Mouse (Mus musculus): ENCODE data around the gene Hbq1b.
"Not testable (repeated sequence)": the region's sequence is repeated elsewhere in the genome, so short reads cannot be mapped to it uniquely, and the experiment has no call there.

The Hbq1b gene

DNA sequence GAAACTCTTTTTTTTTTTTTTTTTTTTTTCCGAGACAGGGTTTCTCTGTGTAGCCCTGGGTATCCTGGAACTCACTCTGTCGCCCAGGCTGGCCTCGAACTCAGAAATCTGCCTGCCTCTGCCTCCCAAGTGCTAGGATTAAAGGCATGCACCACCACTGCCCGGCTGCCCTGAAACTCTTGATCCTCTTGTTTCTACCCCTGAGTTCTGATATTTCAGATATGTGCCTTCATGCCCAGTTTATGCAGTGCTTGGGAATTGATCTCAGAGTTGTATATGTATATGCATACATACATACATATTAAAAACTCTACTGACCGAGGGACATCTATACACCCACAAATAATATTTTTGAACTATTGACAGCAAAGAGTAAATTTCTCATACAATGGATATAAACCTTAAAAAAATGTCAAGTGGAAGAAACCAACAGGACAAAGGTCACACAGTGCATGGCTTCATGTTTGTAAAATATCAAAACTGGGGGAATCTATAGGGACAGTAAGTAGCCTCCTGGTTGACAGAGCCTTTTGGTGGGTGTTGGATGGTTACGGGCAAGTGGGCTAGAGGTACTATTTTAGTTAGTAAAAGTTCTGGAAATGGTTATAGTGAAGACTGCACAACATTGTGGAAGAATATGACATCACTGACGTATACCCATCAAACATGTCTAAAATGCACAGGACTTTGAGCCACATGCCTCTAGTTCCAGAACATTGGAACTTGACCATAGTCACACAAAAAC, 1.6 kb upstream of the Hbq1b start:
- ChIA-PET POLR2A (interaction anchor here in 1 of 4 experiments (0.8 kb wide), 1 partner anchor 22 kb away, joined by 3 read pairs; no protein-coding TSS in a partner anchor), CTCF (interaction anchor here in 1 of 4 experiments (0.7 kb wide), 2 partner anchors 48 to 103 kb away, joined by 3 to 6 read pairs; no protein-coding TSS in a partner anchor)

DNA sequence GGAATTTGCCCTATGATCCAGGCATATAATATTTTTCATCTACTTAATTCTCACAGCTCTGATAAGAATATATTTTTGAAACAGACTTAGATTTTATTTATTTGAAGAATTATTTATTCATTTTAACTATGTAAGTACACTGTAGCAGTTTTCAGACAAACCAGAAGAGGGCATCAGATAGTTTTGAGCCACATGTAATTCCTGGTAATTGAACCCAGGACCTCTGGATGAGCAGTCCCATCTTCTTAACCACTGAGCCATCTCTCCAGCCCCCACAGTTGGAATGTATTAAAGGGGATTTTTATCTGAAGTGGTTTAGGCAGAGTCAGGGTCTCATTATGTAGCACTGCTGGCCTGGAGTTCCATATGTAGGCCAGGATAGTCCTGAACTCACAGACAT, 878 bp upstream of the Hbq1b start:
- POLR2A ChIA-PET: not testable (repeated sequence)
- CTCF ChIA-PET: interaction anchor here in 1 of 4 experiments (1.2 kb wide), 1 partner anchor 37 kb away, joined by 6 read pairs; no protein-coding TSS in a partner anchor

DNA sequence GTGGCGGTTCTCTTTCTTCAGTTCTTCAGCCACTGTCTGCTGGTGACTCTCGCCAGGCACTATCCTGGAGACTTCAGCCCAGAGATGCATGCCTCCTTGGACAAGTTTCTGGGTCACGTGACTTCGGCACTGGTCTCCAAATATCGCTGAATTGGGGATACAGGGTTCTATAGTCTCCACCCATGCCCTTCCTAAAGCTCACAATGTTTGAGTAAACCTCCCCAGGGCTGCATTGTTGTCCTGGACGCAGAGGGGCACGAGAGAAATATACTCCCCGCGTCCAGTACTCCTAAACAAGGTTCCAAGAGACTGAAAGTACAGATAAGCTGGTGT, 694 bp downstream of the Hbq1b start:
- CTCF ChIA-PET: interaction anchor here (0.7 to 1.7 kb wide), 16 partner anchors 10 to 346 kb away, joined by 3 to 25 read pairs (median 4); partner anchors contain the start of gene Hbq1a (in 1 of the 4)
- POLR2A ChIA-PET: interaction anchor here in 3 of 4 experiments (0.6 to 1.7 kb wide), 6 partner anchors 19 to 95 kb away, joined by 3 to 8 read pairs (median 5); partner anchors contain the start of genes Nprl3 (in 2 of the 3) and Snrnp25 (in 1 of the 3)

DNA sequence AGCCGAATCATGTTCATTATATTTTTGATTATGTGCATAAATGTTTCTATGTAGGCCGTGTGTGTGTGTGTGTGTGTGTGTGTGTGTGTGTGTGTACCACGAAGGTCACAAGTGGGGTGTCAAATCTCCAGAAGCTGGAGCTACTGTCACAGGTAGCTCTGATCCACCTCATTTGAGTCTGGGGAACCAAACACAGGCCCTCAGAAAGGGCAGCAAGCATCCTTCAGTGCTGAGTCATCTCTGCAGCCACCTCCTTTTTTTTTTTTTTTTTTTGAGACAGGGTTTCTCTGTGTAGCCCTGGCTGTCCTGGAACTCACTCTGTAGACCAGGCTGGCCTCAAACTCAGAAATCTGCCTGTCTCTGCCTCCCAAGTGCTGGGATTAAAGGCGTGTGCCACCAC, 6.1 kb downstream of the Hbq1b start:
- CTCF ChIA-PET: interaction anchor here (0.6 to 1.3 kb wide), 7 partner anchors 28 to 599 kb away, joined by 3 to 9 read pairs (median 4); no protein-coding TSS in a partner anchor
- POLR2A ChIA-PET: interaction anchor here in 2 of 4 experiments (0.6 to 1.1 kb wide), 5 partner anchors 20 to 325 kb away, joined by 3 to 6 read pairs (median 3); no protein-coding TSS in a partner anchor

DNA sequence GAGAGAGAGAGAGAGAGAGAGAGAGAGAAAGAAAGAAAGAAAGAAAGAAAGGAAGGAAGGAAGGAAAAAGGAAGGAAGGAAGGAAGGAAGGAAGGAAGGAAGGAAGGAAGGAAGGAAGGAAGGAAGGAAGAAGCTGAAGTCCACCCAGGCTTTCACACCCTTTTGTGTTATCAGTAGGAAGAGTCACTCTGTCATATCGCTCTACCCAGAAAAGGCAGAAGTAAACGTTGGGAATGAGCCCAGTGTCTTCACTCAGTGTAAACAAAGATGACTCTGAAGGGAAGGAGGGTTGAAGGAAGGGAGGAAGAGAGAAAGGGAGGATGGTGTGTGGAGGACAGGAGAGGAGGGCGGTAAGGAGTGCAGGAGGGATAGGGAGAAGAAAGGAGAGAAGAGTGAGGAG, 6.7 kb downstream of the Hbq1b start:
- ChIA-PET POLR2A (interaction anchor here in 1 of 4 experiments (0.6 kb wide), 2 partner anchors 145 to 324 kb away, joined by 3 read pairs; no protein-coding TSS in a partner anchor), CTCF (interaction anchor here in 1 of 4 experiments (1.3 kb wide), 1 partner anchor 10 kb away, joined by 4 read pairs; no protein-coding TSS in a partner anchor)

DNA sequence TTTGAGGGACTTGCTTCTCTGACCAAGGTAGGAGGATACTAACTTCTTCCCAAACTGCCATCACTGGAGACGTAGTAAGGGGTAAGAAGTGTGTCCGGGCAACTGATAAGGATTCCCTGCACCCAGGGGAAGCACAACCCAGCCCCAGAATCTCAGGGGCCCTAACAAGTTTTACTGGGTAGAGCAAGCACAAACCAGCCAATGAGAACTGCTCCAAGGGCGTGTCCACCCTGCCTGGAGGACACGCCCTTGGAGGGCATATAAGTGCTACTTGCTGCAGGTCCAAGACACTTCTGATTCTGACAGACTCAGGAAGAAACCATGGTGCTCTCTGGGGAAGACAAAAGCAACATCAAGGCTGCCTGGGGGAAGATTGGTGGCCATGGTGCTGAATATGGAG, 9.4 kb downstream of the Hbq1b start, which contains the start of gene Hba-a2:
Gene Hba-a2 (plus strand): TSS at position 287 of the 400 bp plus-strand sequence.
- POLR2A ChIA-PET: interaction anchor here in 1 of 4 experiments (0.6 kb wide), 1 partner anchor 25 kb away, joined by 4 read pairs; no protein-coding TSS in a partner anchor
- CTCF ChIA-PET: not testable (repeated sequence)

DNA sequence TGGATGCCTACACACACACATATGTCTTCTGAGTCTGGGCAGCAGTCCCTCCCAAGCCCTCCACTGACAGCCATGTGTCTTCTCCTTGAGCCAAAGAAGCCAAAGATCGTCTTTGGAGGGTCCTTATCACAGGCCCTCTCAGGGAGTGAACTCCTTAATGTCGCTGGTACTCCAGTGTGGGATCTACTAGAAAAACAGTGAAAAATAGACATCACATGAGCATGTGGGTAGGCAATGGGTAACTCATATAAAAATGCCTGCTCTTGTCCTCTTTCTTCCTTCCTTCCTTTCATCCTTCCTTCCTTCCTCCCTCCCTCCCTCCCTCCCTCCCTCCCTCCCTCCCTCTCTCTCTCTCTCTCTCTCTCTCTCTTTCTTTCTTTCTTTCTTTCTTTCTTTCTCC, 10.7 kb downstream of the Hbq1b start:
- CTCF ChIA-PET: interaction anchor here in 1 of 4 experiments (1.2 kb wide), 1 partner anchor 11 kb away, joined by 6 read pairs; the partner anchor contains the start of gene Hbq1b
- POLR2A ChIA-PET: not testable (repeated sequence)

DNA sequence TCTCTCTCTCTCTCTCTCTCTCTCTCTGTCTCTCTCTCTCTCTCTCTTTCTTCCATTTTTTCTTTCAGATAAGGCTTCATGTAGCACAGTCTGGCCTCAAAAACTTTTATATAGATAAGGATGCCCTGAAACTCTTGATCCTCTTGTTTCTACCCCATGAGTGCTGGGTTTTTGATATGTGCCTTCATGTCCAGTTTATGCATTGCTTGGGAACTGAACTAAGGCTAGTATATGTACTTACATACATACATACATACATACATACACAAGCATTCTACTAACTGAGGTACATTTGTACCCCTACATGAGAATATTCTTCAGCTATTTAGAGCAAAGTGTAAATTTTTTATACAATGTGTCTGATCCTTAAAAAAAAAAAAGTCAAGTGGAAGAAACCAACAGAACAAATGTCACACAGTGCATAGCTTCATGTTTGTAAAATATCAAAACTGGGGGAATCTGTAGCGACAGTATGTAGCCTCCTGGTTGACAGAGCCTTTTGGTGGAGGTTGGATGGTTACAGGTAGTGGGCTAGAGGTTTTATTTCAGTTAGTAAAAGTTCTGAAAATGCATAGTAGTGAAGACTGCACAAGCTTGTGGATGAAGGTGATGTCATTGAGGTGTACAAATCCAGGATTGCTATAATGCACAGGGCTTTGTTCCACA, 11.2 kb downstream of the Hbq1b start:
- POLR2A ChIA-PET: no interaction called here

DNA sequence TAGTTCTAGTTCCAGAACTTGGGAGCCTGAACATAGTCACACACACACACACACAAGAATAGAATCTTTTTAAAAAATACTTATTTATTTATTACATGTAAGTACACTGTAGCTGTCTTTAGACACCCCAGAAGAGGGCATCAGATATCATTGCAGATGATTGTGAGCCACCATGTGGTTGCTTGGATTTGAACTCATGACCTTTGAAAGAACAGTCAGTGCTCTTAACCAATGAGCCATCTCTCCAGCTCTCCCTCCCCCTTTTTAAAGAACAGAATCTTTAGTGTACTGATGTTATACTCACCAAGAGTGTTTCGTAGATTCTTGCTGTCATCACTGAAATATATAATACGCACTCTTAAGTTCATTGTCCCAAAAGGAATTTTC, 11.8 kb downstream of the Hbq1b start:
- POLR2A ChIA-PET: no interaction called here
- CTCF ChIA-PET: interaction anchor here in 3 of 4 experiments (0.7 to 1.3 kb wide), 4 partner anchors 12 to 32 kb away, joined by 3 to 6 read pairs (median 4); partner anchors contain the start of gene Hbq1b (in 1 of the 3)

More for the DNA sequence above, 11.2 kb downstream of the Hbq1b start:
- CTCF ChIA-PET: interaction anchor here in 3 of 4 experiments (0.7 to 1.3 kb wide), 4 partner anchors 11 to 31 kb away, joined by 3 to 6 read pairs (median 4); partner anchors contain the start of gene Hbq1b (in 1 of the 3)

DNA sequence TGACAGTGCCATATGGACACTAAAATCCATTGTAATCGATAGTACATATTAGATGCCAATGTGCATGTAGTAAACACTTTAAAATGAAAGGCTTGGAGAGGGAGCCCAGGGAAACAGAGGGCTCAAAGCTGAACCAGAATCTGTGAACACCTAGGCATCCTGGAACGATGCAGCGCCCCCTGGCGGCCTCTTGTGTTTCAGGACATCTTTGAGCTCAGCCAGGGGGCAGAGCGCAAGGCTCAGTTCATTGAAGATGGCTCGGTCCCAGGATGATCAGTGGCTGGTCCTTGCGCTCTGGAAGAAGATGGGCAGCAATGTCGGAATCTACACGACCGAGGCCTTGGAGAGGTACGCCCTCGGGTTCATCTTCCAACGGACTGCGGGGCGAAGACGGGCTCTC, 13.1 kb downstream of the Hbq1b start, which contains the start of gene Hbq1a:
Gene Hbq1a (plus strand): TSS at position 205 of the 400 bp plus-strand sequence.
- POLR2A ChIA-PET: interaction anchor here in 1 of 4 experiments (0.8 to 1.2 kb wide), 4 partner anchors 13 to 81 kb away, joined by 3 to 6 read pairs (median 4); partner anchors contain the start of gene Hbq1b
- CTCF ChIA-PET: interaction anchor here (0.6 to 1.8 kb wide), 38 partner anchors 10 to 905 kb away, joined by 3 to 49 read pairs (median 4); partner anchors contain the start of genes Hbq1b (in 2 of the 4), Snrnp25 (in 1 of the 4) and Ubtd2 (in 1 of the 4)

DNA sequence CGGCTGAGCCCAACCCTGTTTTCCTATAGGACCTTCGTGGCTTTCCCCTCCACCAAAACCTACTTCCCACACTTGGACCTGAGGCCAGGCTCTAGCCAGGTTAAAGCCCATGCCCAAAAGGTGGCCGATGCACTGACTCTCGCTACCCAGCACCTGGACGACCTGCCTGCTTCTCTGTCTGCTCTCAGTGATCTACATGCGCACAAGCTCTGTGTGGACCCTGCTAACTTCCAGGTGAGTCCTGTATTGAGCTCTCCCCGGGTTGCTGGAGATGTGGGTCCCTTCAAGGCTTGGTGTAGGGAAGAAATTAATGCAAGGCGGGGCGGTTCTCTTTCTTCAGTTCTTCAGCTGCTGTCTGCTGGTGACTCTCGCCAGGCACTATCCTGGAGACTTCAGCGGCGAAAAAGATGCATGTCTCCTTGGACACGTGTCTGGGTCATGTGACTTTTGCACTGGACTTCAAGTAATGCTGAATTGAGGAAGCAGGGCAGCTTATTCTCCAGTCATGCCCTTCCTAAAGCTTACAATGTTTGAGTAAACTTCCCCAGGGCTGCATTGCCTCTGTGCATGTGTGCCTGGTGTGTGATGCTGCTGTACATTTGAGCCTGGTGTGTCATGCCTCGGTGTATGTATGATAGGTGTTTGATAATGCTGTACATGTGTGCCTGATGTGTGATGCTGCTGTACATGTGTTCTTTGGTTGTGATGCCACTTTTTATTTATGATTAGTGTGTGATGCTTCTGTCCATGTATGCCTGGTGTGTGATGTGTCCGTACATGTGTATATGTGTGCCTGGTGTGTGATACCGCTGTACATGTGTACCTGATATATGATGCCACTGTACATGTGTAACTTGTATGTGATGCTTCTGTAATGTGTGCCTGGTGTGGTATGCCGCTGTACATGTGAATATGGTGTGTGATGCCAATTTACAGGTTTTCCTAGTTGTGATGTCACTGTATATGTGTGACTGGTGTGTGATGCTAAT, 13.8 kb downstream of the Hbq1b start:
- ChIA-PET CTCF (interaction anchor here (0.7 to 1.8 kb wide), 36 partner anchors 10 to 906 kb away, joined by 3 to 49 read pairs (median 4); partner anchors contain the start of genes Hbq1b (in 2 of the 4), Snrnp25 (in 1 of the 4) and Ubtd2 (in 1 of the 4)), POLR2A (interaction anchor here in 1 of 4 experiments (0.8 to 1.2 kb wide), 4 partner anchors 14 to 82 kb away, joined by 3 to 6 read pairs (median 4); partner anchors contain the start of gene Hbq1b)

DNA sequence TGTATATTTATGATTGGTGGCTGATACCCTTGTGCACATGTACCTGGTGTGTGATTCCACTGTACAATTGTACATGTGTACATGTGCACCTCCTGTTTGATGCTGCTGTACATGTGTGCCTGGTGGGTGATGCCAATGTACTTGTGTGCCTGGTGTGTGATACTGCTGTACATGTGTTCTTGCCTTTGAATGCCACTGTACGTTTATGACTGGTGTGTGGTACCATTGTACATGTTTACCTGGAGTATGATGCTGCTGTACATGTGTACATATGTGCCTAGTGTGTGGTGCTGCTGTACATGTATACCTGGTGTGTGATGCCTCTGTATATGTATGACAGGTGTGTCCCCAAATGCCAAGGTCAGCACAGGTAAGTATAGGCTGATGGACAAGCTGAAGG, 14.7 kb downstream of the Hbq1b start:
- POLR2A ChIA-PET: no interaction called here
- CTCF ChIA-PET: no interaction called here

DNA sequence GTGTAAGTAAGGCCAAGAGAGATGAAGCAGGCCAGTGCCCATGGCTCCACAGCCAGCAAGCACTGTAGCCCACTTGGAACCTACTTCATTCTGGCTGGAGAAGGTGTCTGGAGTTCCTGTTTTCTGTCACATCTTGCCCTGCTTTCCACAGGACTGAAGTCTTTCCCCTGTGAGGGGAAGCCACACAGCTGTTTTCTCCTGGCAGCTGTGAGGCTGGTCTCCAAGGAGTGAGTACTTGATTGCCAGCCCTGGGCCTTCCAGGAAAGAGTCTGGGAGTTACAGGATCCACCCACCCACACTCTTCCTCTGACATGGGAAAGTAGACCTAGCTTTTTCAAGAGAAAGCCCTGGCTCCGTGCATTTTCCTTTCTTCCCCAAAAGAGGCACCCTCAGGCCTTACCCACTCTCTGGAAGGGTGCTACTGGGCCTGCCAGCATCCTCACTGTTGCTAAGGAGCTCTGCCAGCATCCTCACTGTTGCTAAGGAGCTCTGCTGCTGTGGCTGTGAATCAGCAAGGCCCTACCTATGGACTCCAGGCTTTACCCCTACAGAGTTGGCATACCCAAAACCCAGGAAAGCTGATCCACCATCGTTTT, 16.2 kb downstream of the Hbq1b start:
- ChIA-PET CTCF (interaction anchor here (0.8 to 1.5 kb wide), 8 partner anchors 9 to 98 kb away, joined by 3 to 8 read pairs (median 4); partner anchors contain the start of genes Hbq1b (in 1 of the 4) and Snrnp25 (in 1 of the 4)), POLR2A (interaction anchor here in 3 of 4 experiments (0.6 to 1.7 kb wide), 4 partner anchors 17 to 288 kb away, joined by 3 to 6 read pairs (median 4); no protein-coding TSS in a partner anchor)

DNA sequence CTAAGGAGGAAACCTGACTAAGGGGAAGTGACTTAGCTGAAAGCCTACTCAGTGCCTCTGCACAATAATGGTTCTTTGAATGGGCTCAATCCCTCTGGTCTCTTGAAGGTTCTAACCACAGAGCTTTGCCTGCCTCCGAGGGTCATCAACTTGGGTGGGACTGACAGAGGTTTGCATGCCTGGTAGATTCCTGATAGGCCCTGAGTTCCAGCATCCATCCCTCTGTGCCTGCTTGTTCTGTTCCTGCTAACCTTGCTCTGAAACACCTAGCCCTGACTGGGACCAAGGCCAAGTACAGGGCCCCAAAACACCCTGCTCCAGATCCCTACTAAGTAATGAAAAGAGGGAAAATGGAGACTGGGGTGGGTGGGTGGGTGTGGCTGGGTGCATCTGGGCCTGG, 16.7 kb downstream of the Hbq1b start:
- ChIA-PET CTCF (interaction anchor here (0.8 to 1.5 kb wide), 8 partner anchors 9 to 98 kb away, joined by 3 to 8 read pairs (median 4); partner anchors contain the start of genes Hbq1b (in 1 of the 4) and Snrnp25 (in 1 of the 4)), POLR2A (interaction anchor here in 2 of 4 experiments (0.6 to 1.7 kb wide), 3 partner anchors 17 to 289 kb away, joined by 3 to 6 read pairs (median 3); no protein-coding TSS in a partner anchor)

DNA sequence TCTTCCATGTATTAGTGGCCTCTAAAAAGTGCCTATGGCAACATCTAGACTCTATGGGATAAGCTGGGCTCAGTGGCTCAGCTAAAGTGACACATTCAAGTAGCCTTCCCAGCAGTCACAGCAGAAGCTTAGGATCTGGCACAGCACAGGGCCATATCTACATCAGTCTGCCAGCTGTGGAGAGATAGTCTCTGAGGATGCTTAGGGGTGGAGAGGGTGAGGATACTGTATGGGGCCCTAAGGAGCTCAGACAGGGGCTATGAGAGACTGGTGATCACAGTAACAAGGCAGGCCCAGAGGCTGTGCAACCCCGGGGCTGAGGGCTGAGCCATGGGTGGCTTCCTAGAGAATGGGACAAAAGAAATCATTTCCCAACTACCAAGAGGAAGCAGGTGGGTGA, 20.2 kb downstream of the Hbq1b start:
- POLR2A ChIA-PET: interaction anchor here in 1 of 4 experiments (2.0 kb wide), 1 partner anchor 14 kb away, joined by 7 read pairs; no protein-coding TSS in a partner anchor
- CTCF ChIA-PET: interaction anchor here in 3 of 4 experiments (0.6 to 4.7 kb wide), 6 partner anchors 14 to 124 kb away, joined by 3 to 22 read pairs (median 4); partner anchors contain the start of gene Hbq1b (in 1 of the 3)

DNA sequence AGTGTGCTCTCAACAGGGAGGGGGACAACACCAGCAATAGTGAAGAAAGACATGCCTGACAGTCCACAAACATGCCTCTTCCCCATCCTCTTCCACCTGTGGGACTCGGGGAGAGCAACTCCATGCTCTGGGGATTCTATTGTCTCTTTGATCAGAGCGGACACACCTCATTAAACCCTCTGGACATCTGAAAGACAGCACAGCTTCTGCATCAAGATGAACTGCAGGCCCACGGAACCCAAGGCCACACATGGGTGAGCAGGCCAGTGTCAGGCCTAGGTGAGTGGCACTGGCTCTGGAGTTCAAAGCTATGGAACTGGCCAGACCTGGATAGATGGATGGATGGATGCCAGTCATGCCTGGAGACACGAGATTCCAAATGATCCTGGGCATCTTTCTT, 22.7 kb downstream of the Hbq1b start:
- POLR2A ChIA-PET: interaction anchor here in 3 of 4 experiments (0.5 to 1.0 kb wide), 3 partner anchors 22 to 228 kb away, joined by 3 to 9 read pairs (median 4); no protein-coding TSS in a partner anchor
- CTCF ChIA-PET: interaction anchor here in 2 of 4 experiments (1.0 to 4.7 kb wide), 4 partner anchors 10 to 23 kb away, joined by 3 to 24 read pairs (median 13); partner anchors contain the start of genes Hbq1a (in 1 of the 2) and Hbq1b (in 1 of the 2)
